Mouse (Mus musculus): ENCODE measurements at regions not wholly inside any gene's neighbourhood (a gene's known extent, or its start where the extent isn't known, plus 50 kb on each side); places are given as distances from the start of the nearest gene placed in this dataset.

GRCm38 (mm10) chr15:28732409-28732808 lies 528.9 kb downstream of the Dnah5 start:
- H3K36me3 ChIP-seq (ENCODE audit: insufficient read depth, low read length): no peaks in the 10 kb centered on the region
- H3K4me2 ChIP-seq (ENCODE audit: low read depth, low read length): no peak overlapping the region
- 81% methylated on average over 5 of the region's 5 CpGs for WGBS
- H3K4me3 ChIP-seq (ENCODE audit: low read length): no peak overlapping the region
- no peak for DNase-seq (ENCODE audit: low spot score)
- H3K9me3 ChIP-seq (ENCODE audit: low read length): no peaks in the 10 kb centered on the region
- TF ChIP-seq CTCF (IDR thresholded peaks at IDR 0.05; ENCODE audit: low read depth): no peak
- no peak for ATAC-seq
- H3K4me1 ChIP-seq (ENCODE audit: insufficient read depth, low read length): no peaks in the 10 kb centered on the region
- H3K9ac ChIP-seq (replicated peaks; ENCODE audit: low read length): no peak overlapping the region
- H3K27me3 ChIP-seq (ENCODE audit: insufficient read depth, low read length): no peaks in the 10 kb centered on the region
- H3K27ac ChIP-seq: no peak overlapping the region

GRCm38 (mm10) chr15:28740591-28740990 lies 537.0 kb downstream of the Dnah5 start:
- Histone ChIP-seq H3K27ac (no peak overlapping the region), H3K36me3 (ENCODE audit: insufficient read depth, low read length) (no peaks in the 10 kb centered on the region), H3K4me3 (ENCODE audit: low read length) (no peak overlapping the region), H3K4me1 (ENCODE audit: insufficient read depth, low read length) (no peaks in the 10 kb centered on the region), H3K4me2 (ENCODE audit: low read depth, low read length) (no peak overlapping the region), H3K9me3 (ENCODE audit: low read length) (no peaks in the 10 kb centered on the region), H3K27me3 (ENCODE audit: insufficient read depth, low read length) (no peaks in the 10 kb centered on the region), H3K9ac (replicated peaks; ENCODE audit: low read length) (no peak overlapping the region)
- no peak for DNase-seq (ENCODE audit: low spot score)
- TF ChIP-seq CTCF (IDR thresholded peaks at IDR 0.05; ENCODE audit: low read depth): no peak
- ATAC-seq: no peak
- WGBS: 85% methylated on average over 2 of the region's 2 CpGs

GRCm38 (mm10) chr15:28745691-28746090 lies 542.1 kb downstream of the Dnah5 start:
- no peak for ATAC-seq
- 63% methylated on average over 1 of the region's 1 CpGs for WGBS

GRCm38 (mm10) chr15:28746603-28747002 lies 543.1 kb downstream of the Dnah5 start:
- no peaks in the 10 kb centered on the region for H3K27me3 ChIP-seq (ENCODE audit: insufficient read depth, low read length)
- H3K4me2 ChIP-seq (ENCODE audit: low read depth, low read length): no peak overlapping the region
- H3K36me3 ChIP-seq (ENCODE audit: insufficient read depth, low read length): no peaks in the 10 kb centered on the region
- no peaks in the 10 kb centered on the region for H3K4me1 ChIP-seq (ENCODE audit: insufficient read depth, low read length)
- no peak for TF ChIP-seq CTCF (IDR thresholded peaks at IDR 0.05; ENCODE audit: low read depth)
- H3K9me3 ChIP-seq (ENCODE audit: low read length): no peaks in the 10 kb centered on the region
- ATAC-seq (no peak), DNase-seq (ENCODE audit: low spot score) (no peak)
- no peak overlapping the region for H3K27ac ChIP-seq
- H3K4me3 ChIP-seq (ENCODE audit: low read length): no peak overlapping the region
- no peak overlapping the region for H3K9ac ChIP-seq (replicated peaks; ENCODE audit: low read length)
- 36% methylated on average over 2 of the region's 2 CpGs for WGBS

More at GRCm38 (mm10) chr15:28745691-28746090, 542.1 kb downstream of the Dnah5 start:
- DNase-seq (ENCODE audit: low spot score): no peak
- H3K4me3 ChIP-seq (ENCODE audit: low read length): no peak overlapping the region
- no peak overlapping the region for H3K9ac ChIP-seq (replicated peaks; ENCODE audit: low read length)
- no peak for TF ChIP-seq CTCF (IDR thresholded peaks at IDR 0.05; ENCODE audit: low read depth)
- no peak overlapping the region for H3K4me2 ChIP-seq (ENCODE audit: low read depth, low read length)
- H3K27me3 ChIP-seq (ENCODE audit: insufficient read depth, low read length): no peaks in the 10 kb centered on the region
- no peaks in the 10 kb centered on the region for H3K36me3 ChIP-seq (ENCODE audit: insufficient read depth, low read length)
- H3K27ac ChIP-seq: no peak overlapping the region
- no peaks in the 10 kb centered on the region for H3K9me3 ChIP-seq (ENCODE audit: low read length)
- no peaks in the 10 kb centered on the region for H3K4me1 ChIP-seq (ENCODE audit: insufficient read depth, low read length)

GRCm38 (mm10) chr15:28758736-28759135 lies 555.2 kb downstream of the Dnah5 start:
- no peak overlapping the region for H3K4me2 ChIP-seq (ENCODE audit: low read depth, low read length)
- no peak overlapping the region for H3K27ac ChIP-seq
- peak; percentile 5 for DNase-seq (ENCODE audit: low spot score)
- no peaks in the 10 kb centered on the region for H3K9me3 ChIP-seq (ENCODE audit: low read length)
- no peak overlapping the region for H3K4me3 ChIP-seq (ENCODE audit: low read length)
- no peaks in the 10 kb centered on the region for H3K36me3 ChIP-seq (ENCODE audit: insufficient read depth, low read length)
- H3K4me1 ChIP-seq (ENCODE audit: insufficient read depth, low read length): no peaks in the 10 kb centered on the region
- peak; percentile 43; the same call in 1 of the 2 replicates for ATAC-seq
- no peak overlapping the region for H3K9ac ChIP-seq (replicated peaks; ENCODE audit: low read length)
- TF ChIP-seq CTCF (IDR thresholded peaks at IDR 0.05; ENCODE audit: low read depth): no peak
- WGBS: 74% methylated on average over 4 of the region's 4 CpGs
- H3K27me3 ChIP-seq (ENCODE audit: insufficient read depth, low read length): no peaks in the 10 kb centered on the region

Measured in hindbrain, postnatal 0 days (tissue).